Mouse (Mus musculus): ENCODE data around the gene Rab20.

DNA sequence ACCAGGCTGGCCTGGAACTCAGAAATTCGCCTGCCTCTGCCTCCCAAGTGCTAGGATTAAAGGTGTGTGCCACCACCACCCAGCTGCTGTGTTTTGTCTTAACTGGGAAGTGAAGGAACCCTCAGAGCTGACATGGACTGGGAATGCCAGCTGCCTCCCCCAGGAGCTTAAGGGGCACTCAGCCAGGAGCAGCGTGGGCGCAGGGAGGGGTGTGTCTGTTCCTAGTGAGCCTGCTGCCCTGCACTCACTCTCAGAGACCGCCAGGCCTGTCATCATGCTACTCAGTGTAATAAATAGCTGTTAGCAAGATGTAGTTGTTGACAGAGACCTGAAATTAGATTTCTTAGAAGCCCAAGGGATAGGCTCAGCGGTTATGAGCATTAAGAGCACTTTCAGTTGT is 32.5 kb upstream of the Rab20 start:
- TF ChIP-seq FOSL1 (IDR thresholded peaks at IDR 0.05; ENCODE audit: insufficient read depth, low read length, poor library complexity, severe bottlenecking) (no peak), CTCF (IDR thresholded peaks at IDR 0.05; ENCODE audit: control insufficient read depth, insufficient read depth, insufficient read length) (no peak), USF1 (IDR thresholded peaks at IDR 0.05; ENCODE audit: low read depth) (no peak), CEBPB (IDR thresholded peaks at IDR 0.05; ENCODE audit: low read depth) (no peak), MAX (IDR thresholded peaks at IDR 0.05) (no peak), MYOD1 (IDR thresholded peaks at IDR 0.05; ENCODE audit: control insufficient read depth, insufficient read length, low read depth) (no peak), MYOG (IDR thresholded peaks at IDR 0.05; ENCODE audit: control insufficient read depth, extremely low read depth, insufficient read length) (no peak)
